10 mouse cellular contexts compared by ENCODE assay signal in genomic region chr17:31067051-31067450, GRCm38 (mm10). TPM values are rescaled to one million over a fixed set of nuclear protein-coding genes. Genes with fewer than 3 reads are reported as not detected.
DNase-seq lines count a peak whose midpoint lies in the region; ATAC-seq lines count a peak whose summit lies in the region.
"Had no signal": no experiment of that assay in that cellular context is flagged by ENCODE, and none has a peak within 500 bp of the region (broad histone marks: within the 10 kb centered on the region; RNA-seq: fewer than 3 reads in every experiment).

No protein-coding gene starts in this region.

- peak; percentile 91 for DNase-seq in heart, adult 11 months
- no peak for DNase-seq in heart, adult 8-10 months (ENCODE audit: low spot score)
- DNase-seq in midbrain, embryonic 11.5 days (ENCODE audit: low spot score, missing footprints) = peak; percentile 41
- DNase-seq in thymus, postnatal 14 days = peak; percentile 76
- DNase-seq in forebrain, embryonic 11.5 days (ENCODE audit: low spot score) = no peak
- DNase-seq in c-Kit-positive CD71-positive TER-119-positive erythroid progenitor cells, embryonic 14.5 days (ENCODE audit: low spot score) = no peak

- H3K9ac ChIP-seq in midbrain, embryonic 11.5 days (ENCODE audit: low read length) = no peak overlapping the region
- H3K9ac ChIP-seq in midbrain, embryonic 16.5 days (ENCODE audit: low read depth, low read length) = no peak overlapping the region
- no peak overlapping the region for H3K9ac ChIP-seq in forebrain, embryonic 11.5 days (ENCODE audit: low read length)
- H3K9ac ChIP-seq: limb, embryonic 13.5 days had no signal

- H3K36me3 ChIP-seq in midbrain, embryonic 11.5 days (ENCODE audit: control insufficient read depth, insufficient read depth, low read length) = no peaks in the 10 kb centered on the region
- peaks cover 14% of the 10 kb centered on the region; the same call in 1 of the 2 replicates for H3K36me3 ChIP-seq in midbrain, embryonic 16.5 days (ENCODE audit: control insufficient read depth, insufficient read depth, low read length)
- no peaks in the 10 kb centered on the region for H3K36me3 ChIP-seq in forebrain, embryonic 11.5 days (ENCODE audit: control insufficient read depth, insufficient read depth, low read length)
- H3K36me3 ChIP-seq: G1E; limb, embryonic 13.5 days had no signal

- ATAC-seq in midbrain, embryonic 11.5 days (ENCODE audit: low FRiP score) = no peak
- ATAC-seq in midbrain, embryonic 16.5 days = no peak
- peak; percentile 98 for ATAC-seq in inflammation-experienced regulatory T-cells, adult 6 months
- ATAC-seq in forebrain, embryonic 11.5 days (replicated peaks; ENCODE audit: low FRiP score) = no peak

- H3K4me3 ChIP-seq in midbrain, embryonic 11.5 days (ENCODE audit: low read depth, low read length) = no peak overlapping the region
- no peak overlapping the region for H3K4me3 ChIP-seq in midbrain, embryonic 16.5 days (ENCODE audit: low read depth, low read length)
- H3K4me3 ChIP-seq in forebrain, embryonic 11.5 days (ENCODE audit: low read depth, low read length) = no peak overlapping the region
- H3K4me3 ChIP-seq: limb, embryonic 13.5 days had no signal

- H3K4me1 ChIP-seq in midbrain, embryonic 11.5 days (ENCODE audit: control insufficient read depth, insufficient read depth, low read length) = peaks cover 3% of the 10 kb centered on the region; the same call in 1 of the 2 replicates
- H3K4me1 ChIP-seq in midbrain, embryonic 16.5 days (ENCODE audit: control insufficient read depth, insufficient read depth, low read length) = peaks cover 16% of the 10 kb centered on the region
- peaks cover 12% of the 10 kb centered on the region for H3K4me1 ChIP-seq in forebrain, embryonic 11.5 days (replicated peaks; ENCODE audit: control insufficient read depth, insufficient read depth, low read length)

- H3K4me2 ChIP-seq in midbrain, embryonic 11.5 days = no peak overlapping the region
- no peak overlapping the region for H3K4me2 ChIP-seq in midbrain, embryonic 16.5 days (ENCODE audit: low read length)
- H3K4me2 ChIP-seq in forebrain, embryonic 11.5 days (ENCODE audit: low read depth, low read length, severe bottlenecking) = no peak overlapping the region
- H3K4me2 ChIP-seq: limb, embryonic 13.5 days had no signal

- no peak overlapping the region for H3K27ac ChIP-seq in midbrain, embryonic 11.5 days (ENCODE audit: low read depth, low read length)
- no peak overlapping the region for H3K27ac ChIP-seq in midbrain, embryonic 16.5 days (ENCODE audit: low read length)
- H3K27ac ChIP-seq in forebrain, embryonic 11.5 days (ENCODE audit: low read depth, low read length) = no peak overlapping the region
- H3K27ac ChIP-seq: limb, embryonic 13.5 days had no signal

- H3K9me3 ChIP-seq in midbrain, embryonic 11.5 days (ENCODE audit: control insufficient read depth, low read length) = no peaks in the 10 kb centered on the region
- no peaks in the 10 kb centered on the region for H3K9me3 ChIP-seq in midbrain, embryonic 16.5 days (replicated peaks; ENCODE audit: control insufficient read depth, low read length, poor library complexity, severe bottlenecking)
- no peaks in the 10 kb centered on the region for H3K9me3 ChIP-seq in forebrain, embryonic 11.5 days (ENCODE audit: control insufficient read depth, low read length)
- H3K9me3 ChIP-seq: limb, embryonic 13.5 days had no signal

- H3K27me3 ChIP-seq in midbrain, embryonic 11.5 days (ENCODE audit: control insufficient read depth, insufficient read depth, low read length) = no peaks in the 10 kb centered on the region
- H3K27me3 ChIP-seq in midbrain, embryonic 16.5 days (ENCODE audit: control insufficient read depth, insufficient read depth, low read depth, low read length) = no peaks in the 10 kb centered on the region
- H3K27me3 ChIP-seq in forebrain, embryonic 11.5 days (ENCODE audit: control insufficient read depth, insufficient read depth, low read length) = no peaks in the 10 kb centered on the region

- WGBS in midbrain, embryonic 11.5 days = 88% methylated on average over 11 of the region's 11 CpGs
- 84% methylated on average over 11 of the region's 11 CpGs for WGBS in midbrain, embryonic 16.5 days
- WGBS in forebrain, embryonic 11.5 days = 90% methylated on average over 11 of the region's 11 CpGs

RNA-seq across cellular contexts. Expression of gene Abcg1, which starts 9.6 kb away (rescaled TPM):
- total RNA-seq in heart, adult 8-10 months (2022) = 1 to 10 TPM; 3.7 to 6.9 (median 6.5) TPM
- 10.4 TPM in 2 replicates for polyA plus RNA-seq in midbrain, embryonic 11.5 days (2014; fragmentation: Nextera tagmentation; extraction: Ambion mirVana)
- polyA plus RNA-seq in midbrain, embryonic 16.5 days (2015; fragmentation: Nextera tagmentation; extraction: Ambion mirVana) = 23.7 and 24.3 TPM in 2 replicates
- 100 to 1,000 TPM in 1 of 3 experiments, 10 to 100 TPM in 2; 67.1 to 113 (median 95.6) TPM for polyA plus RNA-seq in inflammation-experienced regulatory T-cells, adult 6 months (2017; shearing (Covaris generic))
- polyA plus RNA-seq in forebrain, embryonic 11.5 days (2014; fragmentation: Nextera tagmentation; extraction: Ambion mirVana) = 10.1 and 11.8 TPM in 2 replicates
- polyA plus RNA-seq: G1E had no signal

Comparison
In these comparisons a context has a peak if more than half of its experiments do, and no peak if none do; other contexts are left out.
1. DNase-seq: peak in heart, adult 11 months (single experiment), midbrain, embryonic 11.5 days (single experiment) and thymus, postnatal 14 days (single experiment); none in heart, adult 8-10 months (single experiment), forebrain, embryonic 11.5 days (single experiment) and c-Kit-positive CD71-positive TER-119-positive erythroid progenitor cells, embryonic 14.5 days (single experiment).